Mouse (Mus musculus): Measurements from ENCODE around the gene Gpr146. TPM values are rescaled to one million over a fixed set of nuclear protein-coding genes. Genes with fewer than 3 reads are reported as not detected.

Gene Gpr146
- polyA plus RNA-seq, 1 experiment: 37.7 TPM

- DNase-seq (ENCODE audit: low read depth): peak; percentile 22
Observed at GRCm38 (mm10) chr5:139429818-139430341, 52.4 kb downstream of the Gpr146 start.

- DNase-seq (ENCODE audit: low read depth): no peak
Observed at GRCm38 (mm10) chr5:139432333-139432732, 54.8 kb downstream of the Gpr146 start.

- DNase-seq (ENCODE audit: low read depth): no peak
Observed at GRCm38 (mm10) chr5:139432747-139433508, 55.4 kb downstream of the Gpr146 start.

GRCm38 (mm10) chr5:139433842-139434568, 56.5 kb downstream of the Gpr146 start:
- no peak for DNase-seq (ENCODE audit: low read depth)

GRCm38 (mm10) chr5:139434940-139435339, 57.4 kb downstream of the Gpr146 start:
- DNase-seq (ENCODE audit: low read depth): no peak

DNA sequence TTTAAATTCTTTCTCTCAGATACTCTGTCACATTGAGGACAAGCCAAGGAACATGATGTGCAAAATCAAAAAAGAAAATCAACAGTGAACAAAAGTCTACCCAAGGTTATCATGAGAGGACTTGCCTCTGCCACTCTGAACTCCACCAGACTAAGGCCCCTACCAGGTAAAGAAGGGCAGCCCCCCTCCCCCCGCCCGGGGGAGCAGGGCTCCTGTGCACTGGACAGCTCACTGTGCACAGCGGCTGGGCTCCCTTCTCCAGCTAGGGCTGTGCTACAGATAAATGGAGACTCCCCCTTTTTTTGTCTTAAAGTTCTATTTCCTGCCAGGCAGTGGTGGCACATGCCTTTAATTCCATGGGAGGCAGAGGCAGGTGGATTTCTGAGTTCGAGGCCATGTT, 60.3 kb downstream of the Gpr146 start:
- DNase-seq (ENCODE audit: low read depth): no peak

DNA sequence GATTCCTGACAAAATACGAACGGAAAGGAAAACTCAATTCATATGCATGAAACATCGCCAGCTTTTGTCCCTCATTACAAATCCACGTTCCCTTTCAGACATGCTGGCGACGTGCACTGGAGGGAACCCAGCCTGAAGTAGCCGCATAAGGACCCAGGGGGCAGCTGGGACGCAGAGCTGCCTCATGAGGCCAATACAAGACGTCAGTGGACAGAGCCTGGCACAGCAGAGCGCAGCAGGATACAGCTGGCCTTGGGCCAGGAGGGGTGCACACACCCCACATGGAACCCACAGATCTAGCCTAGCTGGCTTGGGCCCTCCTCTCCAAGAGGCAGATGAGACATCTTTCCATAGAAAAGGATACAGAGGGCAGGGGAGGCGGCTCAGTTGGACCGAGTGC, 60.9 kb downstream of the Gpr146 start:
- DNase-seq (ENCODE audit: low read depth): no peak

DNA sequence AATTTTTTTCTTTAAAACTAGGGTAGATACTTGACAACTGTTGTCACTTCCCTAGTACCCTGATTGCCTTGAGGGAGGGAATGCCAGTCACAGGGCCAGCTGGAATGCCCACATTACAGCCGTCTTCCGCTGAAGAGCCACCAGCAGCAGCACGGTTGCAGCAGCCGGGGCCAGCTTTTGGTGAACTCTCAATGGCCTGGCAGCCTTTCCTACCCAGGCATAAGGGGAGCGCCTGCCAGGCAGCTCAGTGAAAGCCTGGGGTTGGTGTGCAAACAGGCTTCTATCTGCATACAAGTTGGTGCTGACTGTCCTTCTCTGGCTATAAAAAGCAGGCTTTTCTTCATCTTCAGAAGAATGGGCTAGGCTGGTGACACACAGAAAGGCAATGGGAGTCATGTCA, 63.0 kb downstream of the Gpr146 start:
- no peak for DNase-seq (ENCODE audit: low read depth)

DNA sequence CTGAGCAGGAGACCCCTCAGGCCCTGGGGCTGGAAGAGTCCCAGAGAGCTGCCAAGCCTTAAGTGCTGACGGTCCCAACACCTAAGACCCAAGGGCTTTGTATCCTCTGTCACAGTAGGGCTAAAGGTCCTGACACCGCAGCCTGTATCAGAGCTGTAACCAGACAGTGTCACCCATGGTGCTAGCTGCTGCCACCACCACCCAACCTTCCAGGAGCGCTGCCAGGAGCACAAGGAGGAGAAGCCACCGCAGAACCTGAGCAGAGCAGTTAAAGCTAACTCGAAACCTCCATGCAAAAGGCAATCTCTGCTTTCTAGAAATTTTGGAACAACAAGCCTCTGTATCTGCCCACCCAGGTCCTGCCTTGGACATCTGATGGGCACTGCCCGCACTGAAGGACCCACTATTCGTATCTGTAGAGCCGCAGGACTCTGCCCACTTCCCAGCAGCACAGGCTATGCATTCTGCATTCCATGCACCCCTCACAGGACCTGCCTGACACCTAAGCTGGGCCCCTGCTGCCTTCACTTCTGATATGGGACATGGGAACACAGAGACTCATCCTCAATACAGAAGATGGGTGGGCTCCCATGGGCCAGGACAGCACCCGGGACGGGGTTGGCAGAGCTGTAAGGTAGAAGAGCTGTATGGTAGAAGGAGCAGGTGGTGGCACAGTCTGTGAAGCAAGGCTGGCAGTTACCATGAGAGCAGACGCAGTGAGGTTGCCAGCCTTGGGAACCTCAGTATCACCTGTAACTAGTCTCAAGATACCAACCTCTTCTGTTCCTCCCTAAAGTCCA, 63.6 kb downstream of the Gpr146 start:
- no peak for DNase-seq (ENCODE audit: low read depth)

GRCm38 (mm10) chr5:139441726-139442018, 64.2 kb downstream of the Gpr146 start:
- no peak for DNase-seq (ENCODE audit: low read depth)

- DNase-seq (ENCODE audit: low read depth): no peak
Observed at GRCm38 (mm10) chr5:139442428-139442827, 64.9 kb downstream of the Gpr146 start.

- DNase-seq (ENCODE audit: low read depth): no peak
Observed at GRCm38 (mm10) chr5:139442962-139443361, 65.5 kb downstream of the Gpr146 start.

DNA sequence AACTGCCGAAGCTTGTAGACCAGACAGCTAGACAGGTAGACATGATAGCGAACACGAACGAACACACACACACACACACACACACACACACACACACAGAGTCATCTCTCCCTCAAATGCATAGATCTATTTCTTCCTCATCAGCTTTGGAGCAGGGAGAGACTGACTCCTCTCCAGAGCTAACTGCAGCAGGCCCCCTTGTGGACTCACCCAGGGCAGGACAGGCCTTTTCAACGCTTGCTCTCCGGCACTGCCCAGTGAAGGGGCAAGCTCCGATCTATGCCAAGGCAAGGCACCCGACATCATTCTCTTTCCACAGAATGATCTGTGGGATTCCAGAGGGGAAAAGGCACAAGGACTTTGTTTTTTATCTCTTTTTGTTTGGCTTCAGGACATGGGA, 67.8 kb downstream of the Gpr146 start:
- no peak for DNase-seq (ENCODE audit: low read depth)

Other genes starting within 250 kb of the Gpr146 start
- gene Prkar1b, start 227.7 kb upstream of the Gpr146 start, polyA plus RNA-seq (2012; rRNA removed): 3.5 and 5.1 TPM in 2 replicates
- 13.9 and 16.0 TPM in 2 replicates for gene Dnaaf5, start 227.5 kb upstream of the Gpr146 start, polyA plus RNA-seq (2012; rRNA removed)
- gene Sun1, start 177.1 kb upstream of the Gpr146 start, polyA plus RNA-seq (2012; rRNA removed): 42.9 and 43.6 TPM in 2 replicates
- gene Get4, start 125.4 kb upstream of the Gpr146 start, polyA plus RNA-seq (2012; rRNA removed): 96.8 and 99.1 TPM in 2 replicates
- 10.7 and 22.6 TPM in 2 replicates for gene Adap1, start 52.1 kb upstream of the Gpr146 start, polyA plus RNA-seq (2012; rRNA removed)
- 71.1 and 118 TPM in 2 replicates for gene Cox19, start 26.3 kb upstream of the Gpr146 start, polyA plus RNA-seq (2012; rRNA removed)
- gene Cyp2w1, start 25.1 kb upstream of the Gpr146 start, polyA plus RNA-seq (2012; rRNA removed): not detected in 2 replicates
- 1.4 and 1.6 TPM in 2 replicates for gene C130050O18Rik, start 27.6 kb downstream of the Gpr146 start, polyA plus RNA-seq (2012; rRNA removed)
- gene Gper1, start 45.5 kb downstream of the Gpr146 start, polyA plus RNA-seq (2012; rRNA removed): 11.0 and 12.3 TPM in 2 replicates
- 13.1 and 13.3 TPM in 2 replicates for gene 3110082I17Rik, start 82.8 kb downstream of the Gpr146 start, polyA plus RNA-seq (2012; rRNA removed)
- gene Zfand2a, start 106.9 kb downstream of the Gpr146 start, polyA plus RNA-seq (2012; rRNA removed): 22.3 and 26.0 TPM in 2 replicates
- gene Uncx, start 165.8 kb downstream of the Gpr146 start, polyA plus RNA-seq (2012; rRNA removed): not detected in 2 replicates